Mouse (Mus musculus): ENCODE results near the gene Crlf1.

GRCm38 (mm10) chr8:70487993-70488796 lies 4.8 kb upstream of the Crlf1 start:
- TF ChIP-seq CTCF (IDR thresholded peaks at IDR 0.05; ENCODE audit: borderline replicate concordance, control insufficient read depth, extremely low read depth, insufficient read depth, low read length, poor library complexity) (no peak), POLR2A (IDR thresholded peaks at IDR 0.05; ENCODE audit: control insufficient read depth, extremely low read depth, insufficient read depth, low read length, poor library complexity) (no peak)
